Mouse (Mus musculus) CD4-positive helper T cell, adult 2 months (primary cell): ENCODE results near the gene Rnf41.
A peak's percentile ranks its signal among the peaks of the same experiment; 100 is the strongest.

Experiments
- DNase-seq: peaks from one replicate; pipeline ENCODE4 v3.0.0-alpha.2; 2012; ENCODE audit warnings: low read depth, missing footprints, low spot score

The Rnf41 gene

DNA sequence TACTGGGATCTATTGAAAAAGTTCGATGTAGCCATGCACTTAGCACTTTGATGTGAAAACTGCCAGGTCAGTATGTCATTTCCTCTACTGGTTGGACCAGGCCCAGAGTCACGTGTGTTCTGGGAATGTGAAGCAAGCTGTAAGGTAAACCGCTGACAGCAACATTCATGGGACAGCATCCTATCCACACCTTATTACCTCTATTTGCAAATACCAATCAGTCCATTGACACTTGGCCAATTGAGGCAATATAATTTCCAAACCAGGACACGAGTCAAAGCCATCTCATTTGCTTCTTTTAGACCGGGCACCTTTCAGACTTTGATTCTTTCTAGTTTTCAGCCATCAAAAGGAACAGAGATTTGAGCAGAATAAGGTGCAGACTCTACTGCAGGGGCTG, 17.6 kb downstream of the Rnf41 start:
- DNase-seq, result no peak

DNA sequence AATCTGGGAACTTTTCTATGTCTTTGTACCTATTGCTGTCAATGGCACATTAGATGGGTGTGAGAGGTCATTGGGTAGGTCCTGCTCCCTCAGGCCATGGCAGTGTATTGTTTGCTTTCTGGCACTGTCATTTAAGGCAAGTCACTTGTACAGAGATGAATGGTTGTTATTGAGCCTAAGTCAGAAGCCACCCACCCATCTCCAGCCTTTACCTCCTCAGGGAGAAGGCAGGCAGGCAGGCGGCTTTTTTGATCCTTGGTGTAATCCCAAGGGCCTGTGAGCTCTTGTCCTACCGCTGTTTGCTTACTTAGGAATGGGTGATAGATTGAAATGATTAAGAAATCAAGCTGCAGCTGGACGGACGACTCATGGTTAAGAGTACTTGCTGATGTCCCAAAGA, 18.0 kb downstream of the Rnf41 start:
- DNase-seq, result no peak

DNA sequence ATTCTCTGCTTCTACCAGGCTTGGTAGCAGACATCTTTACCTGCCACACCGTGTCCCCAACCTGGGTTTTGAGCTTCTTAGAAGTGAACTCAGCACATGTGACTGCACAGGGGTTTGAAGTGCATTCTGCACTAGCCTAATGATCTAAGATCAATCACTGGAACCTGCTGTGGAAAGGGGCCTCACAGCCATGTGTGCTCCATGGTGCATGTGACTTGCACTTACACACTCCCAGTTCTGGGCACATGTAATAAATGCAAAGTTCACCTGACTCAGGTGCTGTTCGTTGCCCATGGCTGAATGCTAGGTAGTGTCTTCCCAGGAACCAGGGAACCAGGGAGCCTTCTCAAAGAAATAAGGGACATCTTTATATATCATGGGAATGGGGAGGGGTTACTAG, 22.0 kb downstream of the Rnf41 start:
- no peak for DNase-seq

DNA sequence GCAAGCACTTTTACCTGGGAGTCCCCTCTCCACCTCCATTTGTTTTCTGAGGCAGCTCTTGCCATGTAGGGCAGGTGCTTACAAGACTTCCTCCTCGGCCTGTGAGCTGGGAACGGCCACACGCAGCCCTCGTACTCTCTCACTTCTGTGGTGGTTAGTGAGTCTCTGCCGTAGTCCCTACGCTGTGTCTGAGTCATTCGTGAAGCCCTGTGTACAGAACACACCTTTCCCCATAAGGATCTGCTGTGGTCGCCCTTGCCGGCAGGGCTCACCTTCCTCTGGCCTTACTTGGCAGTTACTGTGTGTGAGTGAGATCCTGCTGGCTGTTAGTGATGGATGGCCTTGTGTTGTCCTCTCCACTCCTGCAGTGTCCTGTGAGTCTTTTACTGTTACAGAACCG, 23.2 kb downstream of the Rnf41 start:
- peak; percentile 77 for DNase-seq

DNA sequence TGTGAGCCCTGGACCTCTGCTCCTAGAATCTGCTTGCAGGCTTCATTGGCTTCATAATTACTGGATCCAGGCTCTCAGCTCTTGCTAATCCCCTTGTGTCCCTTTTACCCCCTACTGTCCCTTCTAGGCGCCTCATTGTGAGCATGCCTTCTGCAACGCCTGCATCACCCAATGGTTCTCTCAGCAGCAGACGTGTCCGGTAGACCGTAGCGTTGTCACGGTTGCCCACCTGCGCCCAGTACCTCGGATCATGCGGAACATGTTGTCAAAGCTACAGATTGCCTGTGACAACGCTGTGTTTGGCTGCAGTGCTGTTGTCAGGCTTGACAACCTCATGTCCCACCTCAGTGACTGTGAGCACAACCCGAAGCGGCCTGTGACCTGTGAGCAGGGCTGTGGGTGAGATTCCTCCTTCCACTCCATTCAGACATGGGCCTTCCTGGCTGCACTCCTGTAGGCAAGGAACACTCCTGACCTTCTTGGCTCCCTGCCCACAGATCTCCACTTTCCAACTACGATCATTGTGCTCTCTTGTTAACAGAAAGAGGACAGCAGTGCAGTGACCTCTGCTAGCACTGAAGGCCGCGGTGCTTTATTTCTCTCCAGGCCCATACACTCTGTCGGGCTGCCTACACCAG, 23.8 kb downstream of the Rnf41 start:
- DNase-seq, result no peak

DNA sequence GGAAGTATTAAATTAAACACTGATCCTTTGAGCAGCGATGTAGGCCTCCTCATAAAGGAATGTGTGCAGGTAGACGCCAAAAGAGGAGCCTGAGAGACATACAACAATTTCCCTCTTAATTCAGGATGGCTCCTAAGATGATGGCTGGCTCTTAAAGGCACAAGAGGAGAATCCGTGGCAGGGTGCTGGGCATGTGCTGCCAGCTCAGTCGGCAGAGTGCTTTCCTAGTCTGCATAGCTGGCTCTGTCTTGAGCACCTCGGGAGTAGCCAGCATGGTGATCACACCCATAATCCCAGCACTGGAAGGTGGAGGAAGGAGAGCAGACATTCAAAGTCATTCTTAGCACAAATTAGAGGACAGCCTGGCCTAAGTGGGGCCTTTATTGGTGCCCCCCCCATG, 24.4 kb downstream of the Rnf41 start:
- DNase-seq, result no peak

DNA sequence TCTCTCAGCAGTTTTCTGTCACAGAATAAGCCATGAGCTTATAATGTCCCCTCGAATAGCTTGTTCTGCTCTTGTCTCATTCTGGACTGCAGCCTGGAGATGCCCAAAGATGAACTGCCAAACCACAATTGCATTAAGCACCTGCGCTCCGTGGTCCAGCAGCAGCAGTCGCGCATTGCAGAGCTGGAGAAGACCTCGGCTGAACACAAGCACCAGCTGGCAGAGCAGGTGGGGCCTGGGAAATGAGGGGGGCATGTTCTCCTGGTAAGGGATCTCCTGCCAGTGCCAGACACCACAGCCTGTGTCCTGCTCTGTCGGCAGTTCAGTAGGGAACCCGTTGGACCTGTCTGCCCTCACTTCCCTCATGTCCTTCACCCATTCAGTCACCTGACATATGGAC, 24.9 kb downstream of the Rnf41 start:
- DNase-seq, result no peak

DNA sequence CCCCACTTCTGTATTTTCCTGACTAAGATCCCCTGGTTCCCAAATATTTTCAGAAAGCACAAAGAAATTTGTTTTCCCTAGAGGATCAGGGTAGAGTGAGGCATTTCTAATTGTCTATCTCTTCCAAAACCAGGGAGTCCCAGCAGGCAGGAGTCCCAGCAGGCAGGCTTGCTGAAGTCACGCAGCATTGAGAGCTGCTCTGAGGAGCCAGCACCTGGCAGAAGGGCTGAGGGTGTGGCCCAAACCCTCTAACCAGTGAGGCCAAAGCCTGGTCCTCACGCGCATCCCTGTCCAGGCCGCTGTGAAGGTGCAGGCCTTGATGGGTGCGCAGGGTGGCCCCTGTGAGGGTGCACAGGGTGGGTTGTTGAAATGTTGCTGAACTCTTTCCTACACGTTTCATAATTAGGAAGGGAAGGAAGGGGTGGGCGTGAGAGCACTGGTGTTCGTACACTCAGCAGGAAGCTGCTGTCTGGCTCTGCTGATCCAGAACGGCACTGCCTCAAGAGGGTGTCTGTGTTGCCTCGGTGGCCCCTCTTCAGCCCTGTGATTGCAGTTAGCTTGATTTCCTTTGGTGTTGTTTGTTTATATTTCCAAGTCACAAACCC, 27.3 kb downstream of the Rnf41 start:
- peak; percentile 76 for DNase-seq

DNA sequence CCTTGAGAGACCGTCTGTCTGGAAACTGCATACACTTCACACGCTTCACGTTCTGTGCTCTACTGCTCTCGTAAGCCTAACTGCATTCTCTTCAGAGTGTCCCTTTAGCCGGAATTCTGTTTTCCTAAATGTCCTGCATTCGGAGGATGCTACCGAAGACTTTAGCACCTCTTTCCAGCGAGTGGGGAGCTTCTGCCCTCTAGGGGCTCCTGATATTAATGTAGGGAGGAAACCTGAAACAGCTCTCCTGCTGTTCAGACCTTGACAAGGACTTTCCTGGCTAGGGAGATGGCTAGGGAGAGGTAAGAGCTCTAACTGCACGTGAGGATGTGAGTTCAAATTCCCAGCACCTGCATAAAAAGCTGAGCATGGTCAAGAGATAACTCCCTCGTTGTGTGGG, 28.9 kb downstream of the Rnf41 start:
- peak; percentile 47 for DNase-seq

DNA sequence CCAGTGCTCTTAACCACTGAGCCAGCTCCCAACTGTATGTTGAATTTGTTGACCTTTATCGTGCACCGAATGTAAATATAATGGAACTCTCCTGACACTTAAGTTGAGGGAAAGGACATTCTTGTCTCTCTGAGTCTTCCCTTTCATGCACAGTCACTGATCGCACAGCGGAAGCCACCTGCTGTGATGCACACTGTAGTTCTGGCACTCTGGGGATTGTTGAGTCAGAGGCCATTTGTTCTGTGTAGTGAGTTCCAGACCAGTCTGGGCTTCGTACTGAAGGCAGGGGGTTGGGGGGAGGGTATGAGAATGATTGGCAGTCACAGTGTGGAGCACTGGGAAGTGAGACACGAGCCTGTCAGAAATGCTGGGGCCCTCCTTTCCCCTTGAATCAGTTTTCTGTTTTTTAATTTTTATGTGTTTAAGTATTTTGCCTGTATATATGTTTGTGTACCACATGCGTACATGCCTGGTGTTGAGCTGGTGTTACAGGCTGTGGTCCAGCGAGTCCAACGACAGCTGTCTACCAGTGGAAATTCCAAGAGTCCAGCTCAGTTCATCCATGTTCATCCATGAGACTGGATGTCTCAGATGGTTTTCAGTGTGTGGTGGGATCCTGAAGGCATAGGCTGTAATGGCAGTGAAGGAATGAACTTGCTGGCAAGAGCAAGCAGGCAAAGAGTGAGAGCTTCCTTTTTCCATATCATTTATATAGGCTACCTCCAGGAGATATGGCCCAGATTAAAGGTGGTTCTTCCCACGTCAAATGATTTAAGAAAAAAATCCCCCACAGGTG, 30.1 kb downstream of the Rnf41 start:
- DNase-seq, result no peak

DNA sequence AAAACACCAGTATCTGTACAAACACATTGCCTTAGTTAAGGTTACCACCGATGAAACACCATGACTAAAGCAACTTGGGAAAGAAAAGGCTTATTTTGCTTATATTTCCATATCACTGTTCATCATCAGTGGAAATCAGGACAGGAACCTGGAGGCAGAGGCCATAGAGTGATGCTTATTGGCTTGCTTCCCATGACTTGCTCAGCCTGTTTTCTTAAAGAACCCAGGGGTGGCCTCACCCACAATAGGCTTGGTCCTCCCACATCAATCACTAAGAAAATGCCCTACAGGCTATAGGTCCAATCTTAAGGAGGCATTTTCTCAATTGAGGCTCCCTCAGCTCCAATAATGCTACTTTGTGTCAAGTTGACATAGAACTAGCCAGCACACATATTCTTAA, 31.3 kb downstream of the Rnf41 start:
- DNase-seq, result no peak

DNA sequence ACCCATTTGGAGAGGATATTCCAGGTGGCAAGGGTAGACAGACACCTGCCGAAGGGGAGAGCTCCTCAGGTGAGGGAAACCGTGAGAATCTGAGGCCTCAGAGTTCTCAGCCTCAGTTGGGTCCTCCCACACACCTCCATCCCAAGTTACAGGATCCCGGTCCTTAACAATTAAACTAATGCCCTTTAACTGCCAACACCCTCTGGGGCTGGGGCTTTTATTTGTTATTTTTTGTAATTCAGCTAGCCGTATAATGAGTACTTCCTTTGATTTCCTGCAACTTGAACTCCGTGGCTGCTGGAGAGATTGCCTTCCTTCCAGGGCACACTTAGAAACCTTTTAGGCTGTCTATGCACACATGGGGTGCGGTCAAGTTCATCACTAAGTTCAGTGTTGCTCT, 32.9 kb downstream of the Rnf41 start:
- no peak for DNase-seq

DNA sequence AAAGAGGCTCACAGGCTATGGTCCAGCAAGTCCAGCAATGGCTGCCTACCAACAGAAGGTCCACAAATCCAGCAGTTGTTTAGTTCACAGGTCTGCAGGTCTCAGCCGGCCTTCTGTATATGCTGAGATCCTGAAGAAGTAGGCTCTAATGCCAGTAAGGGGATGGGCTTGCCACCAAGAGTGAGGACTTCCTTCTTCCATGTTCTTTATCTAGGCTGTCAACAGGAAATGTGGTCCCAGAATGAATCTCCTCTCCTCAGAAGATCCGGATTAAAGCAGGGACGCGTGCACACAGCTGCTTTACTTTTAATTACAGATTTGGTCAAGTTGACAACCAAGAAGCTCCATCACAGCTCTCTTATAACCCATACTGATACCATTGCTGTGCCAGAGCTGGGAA, 34.0 kb downstream of the Rnf41 start:
- DNase-seq, result no peak

DNA sequence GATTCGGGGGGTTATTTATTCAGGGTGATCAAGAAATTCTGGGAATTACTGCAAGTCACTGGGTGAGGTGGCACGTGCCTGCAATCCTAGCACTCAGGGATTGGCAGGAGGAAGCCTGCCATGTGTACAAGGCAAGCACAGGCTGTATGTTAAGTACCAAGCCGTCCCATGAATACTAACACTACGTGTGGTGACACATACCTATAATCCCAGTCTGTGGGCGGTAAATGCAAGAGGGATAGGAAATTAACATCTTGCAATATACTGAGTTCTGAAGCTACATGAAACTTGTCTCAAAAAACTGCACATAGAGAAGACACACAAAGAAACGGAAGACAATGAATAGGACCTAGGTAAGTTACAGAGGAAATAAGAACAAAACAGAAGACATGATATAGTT, 39.6 kb downstream of the Rnf41 start:
- no peak for DNase-seq

DNA sequence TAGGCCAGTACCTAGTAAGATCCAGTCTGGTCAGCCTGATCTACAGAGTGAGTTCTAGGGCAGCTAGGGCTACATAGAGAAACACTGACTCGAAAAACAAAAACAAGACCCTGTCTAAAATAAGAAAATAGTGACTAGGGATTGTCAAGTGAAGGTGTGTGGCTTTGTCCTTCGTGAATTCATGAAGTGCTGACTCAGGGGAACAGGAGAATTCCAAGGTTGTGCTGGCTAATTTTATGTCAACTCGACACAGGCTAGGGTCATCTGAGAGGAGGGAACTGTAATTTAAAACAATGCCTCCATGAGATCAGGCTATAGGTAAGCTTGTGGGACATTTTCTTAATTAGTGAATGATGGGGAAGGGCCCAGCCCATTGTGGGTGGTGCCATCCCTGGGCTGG, 43.0 kb downstream of the Rnf41 start:
- no peak for DNase-seq

DNA sequence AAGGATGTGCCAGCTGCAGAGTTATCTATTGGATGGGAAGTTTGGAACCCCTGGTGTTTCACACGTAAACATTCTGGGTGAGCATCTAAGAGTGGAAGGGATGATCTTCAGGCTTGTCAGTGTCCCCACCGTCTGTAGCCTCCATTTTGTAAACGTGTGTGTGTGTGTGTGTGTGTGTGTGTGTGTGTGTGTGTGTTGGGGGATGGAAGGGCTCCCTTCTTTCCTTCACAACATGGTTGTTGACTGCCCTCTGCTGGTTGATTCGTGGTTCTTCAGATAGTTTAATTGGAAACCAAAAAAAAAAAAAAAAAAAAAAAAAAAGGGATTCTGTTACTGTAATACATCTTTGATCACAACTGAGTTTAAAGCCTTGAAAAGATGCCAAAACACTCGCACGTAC, 43.8 kb downstream of the Rnf41 start:
- peak; percentile 87 for DNase-seq

DNA sequence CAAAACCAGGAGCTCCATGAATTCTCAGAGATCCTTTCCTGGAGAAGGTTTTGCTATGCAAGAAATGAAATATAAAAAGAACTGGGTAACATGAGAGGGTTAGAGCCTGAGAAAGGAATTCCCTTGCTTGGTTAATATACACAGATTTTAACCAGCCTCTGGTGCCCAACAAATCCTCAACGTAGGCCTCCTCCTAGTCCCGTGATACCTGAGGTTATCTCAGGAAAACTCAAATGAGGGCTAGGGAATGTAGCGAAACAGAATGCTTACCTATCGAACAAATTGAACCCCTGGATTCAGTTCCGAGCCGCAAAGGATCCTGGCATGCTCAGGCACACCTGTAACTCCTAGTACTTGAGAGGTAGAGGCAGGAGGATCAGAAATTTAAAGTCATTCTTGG, 46.2 kb downstream of the Rnf41 start:
- no peak for DNase-seq

DNA sequence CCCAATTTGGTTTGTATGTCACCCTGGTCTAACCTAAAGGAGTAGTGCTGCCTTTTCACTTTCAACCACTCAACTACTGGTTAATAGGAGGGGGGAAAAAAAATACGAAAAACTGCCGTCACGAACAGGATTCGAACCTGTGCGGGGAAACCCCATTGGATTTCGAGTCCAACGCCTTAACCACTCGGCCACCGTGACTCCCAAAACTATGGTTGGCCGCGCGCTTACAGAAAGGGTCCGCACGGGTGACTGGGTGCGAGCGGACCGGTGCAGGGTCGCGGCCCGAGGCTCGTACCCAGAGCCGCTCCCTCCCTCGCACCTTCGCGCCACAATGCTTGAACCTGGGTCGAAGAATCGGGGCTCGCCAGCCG, 46.9 kb downstream of the Rnf41 start:
- peak; percentile 75 for DNase-seq

DNA sequence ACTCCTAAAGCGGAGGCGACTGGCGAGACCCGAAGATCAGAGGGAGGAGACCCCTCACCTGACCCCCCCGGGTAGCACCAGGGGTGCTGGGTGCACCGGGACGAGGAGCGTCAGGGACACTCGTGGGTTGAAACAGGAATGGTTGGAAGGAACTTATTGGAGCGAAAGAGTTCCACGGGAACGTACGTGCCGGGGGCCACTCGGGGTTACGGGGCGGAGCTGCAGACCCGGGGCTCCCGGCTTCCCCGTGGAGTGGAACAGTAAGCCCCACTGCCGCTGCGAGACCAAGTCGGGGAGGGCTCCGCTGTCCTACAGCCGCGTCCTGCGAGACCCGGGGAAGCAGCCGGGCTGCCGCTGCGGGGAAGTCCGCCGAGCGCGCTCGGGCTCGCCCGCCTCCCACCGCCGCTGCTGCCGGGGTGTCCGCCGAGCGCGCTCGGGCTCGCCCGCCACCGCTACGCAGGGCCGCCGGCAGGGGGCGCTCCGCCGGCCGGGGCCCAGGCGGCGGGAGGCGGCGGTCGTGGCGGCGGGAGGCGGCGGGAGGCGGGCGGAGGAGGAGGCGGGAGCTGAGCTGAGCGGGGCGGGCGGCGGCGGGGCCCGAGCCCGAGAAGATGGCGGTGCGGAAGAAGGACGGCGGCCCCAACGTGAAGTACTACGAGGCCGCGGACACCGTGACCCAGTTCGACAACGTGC, 47.4 kb downstream of the Rnf41 start, which contains the start of gene Smarcc2:
Gene Smarcc2 (plus strand): TSS at position 530 of the 690 bp plus-strand sequence.
- DNase-seq, result peak; percentile 89

DNA sequence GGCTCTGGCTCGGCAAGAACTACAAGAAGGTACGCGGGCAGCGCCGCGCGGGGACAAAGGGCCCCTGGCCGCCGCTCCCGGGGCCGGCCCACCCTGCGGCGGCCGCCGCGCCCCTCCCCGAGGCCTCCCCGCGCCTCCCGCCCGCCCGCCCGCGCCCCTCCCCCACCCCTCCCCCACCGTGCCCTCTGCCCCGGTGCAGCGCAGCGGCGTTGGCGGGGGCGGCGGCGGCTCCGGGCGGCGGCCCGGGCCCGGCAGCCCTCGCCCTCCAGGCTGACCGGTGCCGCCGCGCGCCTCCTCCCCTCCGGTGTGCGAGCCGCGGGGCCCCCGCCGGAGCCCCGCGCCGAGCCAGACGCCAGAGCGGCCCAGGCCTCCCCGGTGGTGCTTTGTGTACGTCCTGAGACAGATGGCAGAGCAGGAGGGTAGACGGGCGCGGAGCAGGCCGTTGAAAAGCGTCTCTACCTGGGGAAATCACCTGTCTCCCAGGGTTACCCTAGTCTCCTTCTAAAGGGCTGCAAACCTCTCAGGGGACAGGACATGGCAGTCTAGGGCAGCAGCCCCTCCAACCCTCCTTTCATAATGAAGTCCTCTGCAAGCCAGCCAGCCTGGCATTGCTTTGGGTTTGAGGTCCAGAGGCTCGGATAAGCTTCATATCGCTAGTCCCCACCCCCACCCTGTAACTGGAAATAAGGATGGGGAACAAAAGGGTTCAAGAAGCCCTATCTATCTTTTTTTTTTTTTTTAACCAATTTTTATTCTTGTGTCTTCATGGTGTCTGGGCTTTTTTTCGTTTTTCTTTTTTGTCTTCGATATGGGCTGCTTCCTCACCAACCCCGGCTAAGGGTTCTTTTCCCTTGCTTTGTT, 48.2 kb downstream of the Rnf41 start:
- peak; percentile 60 for DNase-seq

DNA sequence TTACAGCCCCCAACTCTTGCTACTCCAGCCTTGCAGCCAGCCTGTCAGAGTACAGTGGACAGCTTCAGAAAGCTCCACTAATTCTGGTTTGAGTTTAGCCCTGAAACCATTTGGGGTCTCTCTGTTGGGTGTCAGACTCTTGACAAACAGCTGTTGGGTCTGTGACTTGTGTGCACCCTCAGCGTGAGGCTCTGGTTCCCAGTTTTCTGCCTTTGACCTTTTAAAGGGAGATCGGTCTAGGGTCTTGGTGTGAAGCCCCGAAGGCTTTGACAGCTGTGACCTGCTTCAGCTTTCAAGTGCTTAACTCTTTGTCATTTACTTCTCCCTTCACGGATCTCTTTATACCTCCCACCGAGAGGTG, 48.8 kb downstream of the Rnf41 start:
- no peak for DNase-seq

DNA sequence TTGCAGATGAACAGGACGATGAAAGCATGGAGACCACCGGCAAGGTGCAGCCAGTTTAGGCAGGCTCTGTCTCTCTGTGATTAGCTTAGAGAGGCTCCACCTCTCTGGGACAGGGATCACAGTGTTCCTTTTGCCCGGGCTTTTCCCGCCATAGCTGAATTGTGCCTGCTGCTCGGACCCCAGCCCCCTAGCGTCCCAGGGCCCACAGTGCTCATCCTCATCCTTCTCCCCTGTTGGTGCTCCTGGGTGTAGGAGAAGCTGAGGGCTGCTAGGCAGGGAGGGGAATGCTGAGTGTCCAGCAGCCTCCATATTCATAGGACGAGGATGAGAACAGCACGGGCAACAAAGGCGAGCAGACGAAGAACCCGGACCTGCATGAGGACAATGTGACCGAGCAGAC, 62.9 kb downstream of the Rnf41 start:
- no peak for DNase-seq
